Mouse (Mus musculus): ENCODE data around the gene Tas2r130.
"Not testable (repeated sequence)": the region's sequence is repeated elsewhere in the genome, so short reads cannot be mapped to it uniquely, and the experiment has no call there.

Gene Tas2r130

GRCm38 (mm10) chr6:131630812-131631211 lies at the start of gene Tas2r130:
Gene Tas2r130, minus strand, starts transcription at chr6:131630912.
- no peak for DNase-seq

- DNase-seq, result no peak
Measured at GRCm38 (mm10) chr6:131678786-131679185, 48.1 kb upstream of the Tas2r130 start, which contains the start of gene Tas2r106. Gene Tas2r106, minus strand, starts transcription at chr6:131678886.

GRCm38 (mm10) chr6:131660049-131660448 lies 29.3 kb upstream of the Tas2r130 start, which contains the start of gene Tas2r107:
Gene Tas2r107, minus strand, starts transcription at chr6:131660149.
- DNase-seq, result no peak

- DNase-seq, result not testable (repeated sequence)
Measured at GRCm38 (mm10) chr6:131609956-131610355, 20.8 kb downstream of the Tas2r130 start.

DNA sequence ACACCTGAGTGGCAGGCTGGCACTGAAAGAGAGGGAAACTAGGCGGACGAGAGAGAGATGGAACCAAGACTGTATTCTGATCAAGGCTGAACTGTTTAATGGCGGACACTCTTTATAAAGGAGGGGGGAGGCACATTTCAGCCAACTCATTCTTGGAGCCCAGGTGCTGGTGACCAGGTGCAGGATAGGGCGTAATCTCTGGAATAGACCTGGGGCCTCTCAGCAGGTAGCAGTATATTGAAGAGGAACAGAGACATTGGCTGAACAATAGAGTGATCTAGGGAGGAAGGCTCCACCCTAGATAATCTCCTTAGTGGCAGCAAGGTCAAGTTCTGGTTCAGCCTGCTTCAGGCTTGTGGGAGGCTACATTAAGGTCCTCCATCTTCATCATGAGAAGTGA lies 25.9 kb downstream of the Tas2r130 start:
- no peak for DNase-seq

All from cerebellum, postnatal 10 days (tissue).